Mouse (Mus musculus): ENCODE data around the gene Chchd3. TPM values are rescaled to one million over a fixed set of nuclear protein-coding genes. Genes with fewer than 3 reads are reported as not detected.

The Chchd3 gene
- total and polyA plus RNA-seq, 3 experiments: 205 to 243 TPM; not detected in 1

GRCm38 (mm10) chr6:32910692-32911091 lies 149.4 kb downstream of the Chchd3 start:
- no peaks in the 10 kb centered on the region for H3K4me1 ChIP-seq (ENCODE audit: control insufficient read depth in 1 of 2, insufficient read depth in 2 of 2, low read length in 2 of 2)
- H3K36me3 ChIP-seq (ENCODE audit: control insufficient read depth in 1 of 2, insufficient read depth in 2 of 2, low read length in 2 of 2): no peaks in the 10 kb centered on the region; a peak in 2 of 4 replicates
- no peaks in the 10 kb centered on the region for H3K79me2 ChIP-seq (ENCODE audit: control insufficient read depth, insufficient read depth, low read length, poor library complexity)
- no peak overlapping the region for H3K9ac ChIP-seq (ENCODE audit: control insufficient read depth, low read depth, low read length, poor library complexity, severe bottlenecking)
- no peak overlapping the region for H3K27ac ChIP-seq (ENCODE audit: control insufficient read depth, low read depth, low read length)
- no peaks in the 10 kb centered on the region for H3K27me3 ChIP-seq (ENCODE audit: control insufficient read depth in 1 of 2, insufficient read depth in 2 of 2, low read length in 2 of 2)
- no peak overlapping the region for H3K4me3 ChIP-seq (ENCODE audit: control insufficient read depth in 1 of 2, insufficient read depth in 1 of 2, low read depth in 2 of 2, low read length in 2 of 2)
- DNase-seq (ENCODE audit: low read depth, low spot score): no peak
- no peaks in the 10 kb centered on the region for H3K9me3 ChIP-seq (replicated peaks; ENCODE audit: insufficient read depth, low read length)
- TF ChIP-seq ZC3H11A (IDR thresholded peaks at IDR 0.05; ENCODE audit: low read depth, low read length): no peak
- TF ChIP-seq ETS1 (IDR thresholded peaks at IDR 0.05; ENCODE audit: low read depth, low read length): no peak
- no peak for TF ChIP-seq GATA1 (IDR thresholded peaks at IDR 0.05; ENCODE audit: low read depth, low read length)
- no peak for TF ChIP-seq MAZ (IDR thresholded peaks at IDR 0.05; ENCODE audit: low read depth, low read length)
- no peak for TF ChIP-seq E2F4 (IDR thresholded peaks at IDR 0.05; ENCODE audit: borderline replicate concordance, low read depth, low read length)
- TF ChIP-seq POLR2A (IDR thresholded peaks at IDR 0.05; ENCODE audit: control insufficient read depth in 1 of 2, insufficient read depth in 1 of 2, low read depth in 1 of 2, low read length in 2 of 2, poor library complexity in 1 of 2): no peak
- TF ChIP-seq NELFE (IDR thresholded peaks at IDR 0.05; ENCODE audit: low read depth, low read length): no peak
- TF ChIP-seq JUND (IDR thresholded peaks at IDR 0.05; ENCODE audit: low read depth, low read length): no peak
- no peak for TF ChIP-seq POLR2AphosphoS2 (IDR thresholded peaks at IDR 0.05; ENCODE audit: low read length)
- TF ChIP-seq MAFK (IDR thresholded peaks at IDR 0.05; ENCODE audit: borderline replicate concordance, low read depth, low read length): no peak
- TF ChIP-seq TBP (IDR thresholded peaks at IDR 0.05; ENCODE audit: low read depth, low read length): no peak
- TF ChIP-seq ELF1 (IDR thresholded peaks at IDR 0.05; ENCODE audit: low read depth, low read length): no peak
- no peak for TF ChIP-seq EP300 (IDR thresholded peaks at IDR 0.05; ENCODE audit: low read depth in 1 of 2, low read length in 2 of 2)
- TF ChIP-seq USF2 (IDR thresholded peaks at IDR 0.05; ENCODE audit: borderline replicate concordance in 1 of 2, insufficient read depth in 1 of 2, low read depth in 1 of 2, low read length in 2 of 2): no peak

GRCm38 (mm10) chr6:32899061-32899460 lies 161.0 kb downstream of the Chchd3 start:
- DNase-seq (ENCODE audit: low read depth, low spot score): no peak
- Histone ChIP-seq H3K9ac (ENCODE audit: control insufficient read depth, low read depth, low read length, poor library complexity, severe bottlenecking) (no peak overlapping the region), H3K36me3 (ENCODE audit: control insufficient read depth in 1 of 2, insufficient read depth in 2 of 2, low read length in 2 of 2) (peaks cover 0 to 2% of the 10 kb centered on the region in 2 experiments; a peak in 2 of 4 replicates), H3K79me2 (ENCODE audit: control insufficient read depth, insufficient read depth, low read length, poor library complexity) (0 out of 2 replicates have a peak, but pooled peaks cover 1% of the 10 kb centered on the region), H3K9me3 (replicated peaks; ENCODE audit: insufficient read depth, low read length) (no peaks in the 10 kb centered on the region), H3K4me3 (ENCODE audit: control insufficient read depth in 1 of 2, insufficient read depth in 1 of 2, low read depth in 2 of 2, low read length in 2 of 2) (no peak overlapping the region), H3K27ac (ENCODE audit: control insufficient read depth, low read depth, low read length) (no peak overlapping the region), H3K4me1 (ENCODE audit: control insufficient read depth in 1 of 2, insufficient read depth in 2 of 2, low read length in 2 of 2) (peaks cover 1 to 3% of the 10 kb centered on the region in 2 experiments; a peak in 2 of 4 replicates), H3K27me3 (ENCODE audit: control insufficient read depth in 1 of 2, insufficient read depth in 2 of 2, low read length in 2 of 2) (no peaks in the 10 kb centered on the region)
- TF ChIP-seq UBTF (IDR thresholded peaks at IDR 0.05; ENCODE audit: borderline replicate concordance, insufficient read depth, low read depth, low read length) (no peak), E2F4 (IDR thresholded peaks at IDR 0.05; ENCODE audit: borderline replicate concordance, low read depth, low read length) (no peak), USF1 (IDR thresholded peaks at IDR 0.05; ENCODE audit: low read depth, low read length) (no peak), MEF2A (IDR thresholded peaks at IDR 0.05; ENCODE audit: extremely low read depth, insufficient replicate concordance, low read depth, low read length, poor library complexity, severe bottlenecking) (no peak), TCF12 (IDR thresholded peaks at IDR 0.05; ENCODE audit: low read depth, low read length) (no peak), BHLHE40 (IDR thresholded peaks at IDR 0.05; ENCODE audit: borderline replicate concordance, low read depth, low read length) (no peak), MAX (IDR thresholded peaks at IDR 0.05; ENCODE audit: low read length) (no peak), HCFC1 (IDR thresholded peaks at IDR 0.05; ENCODE audit: low read depth, low read length) (no peak), MYC (IDR thresholded peaks at IDR 0.05; ENCODE audit: low read depth, low read length) (no peak), CHD2 (IDR thresholded peaks at IDR 0.05; ENCODE audit: low read length) (no peak), ELF1 (IDR thresholded peaks at IDR 0.05; ENCODE audit: low read depth, low read length) (no peak), SIN3A (IDR thresholded peaks at IDR 0.05; ENCODE audit: low read length) (no peak), RCOR1 (IDR thresholded peaks at IDR 0.05; ENCODE audit: low read depth, low read length) (no peak), ZC3H11A (IDR thresholded peaks at IDR 0.05; ENCODE audit: low read depth, low read length) (no peak), KAT2A (conservative IDR thresholded peaks at IDR 0.05; ENCODE audit: low read depth, low read length) (no peak), MAZ (IDR thresholded peaks at IDR 0.05; ENCODE audit: low read depth, low read length) (no peak), NELFE (IDR thresholded peaks at IDR 0.05; ENCODE audit: low read depth, low read length) (no peak), MYB (IDR thresholded peaks at IDR 0.05; ENCODE audit: low read depth, low read length) (no peak), ZKSCAN1 (IDR thresholded peaks at IDR 0.05; ENCODE audit: low read depth, low read length) (no peak), POLR2A (IDR thresholded peaks at IDR 0.05; ENCODE audit: control insufficient read depth in 1 of 2, insufficient read depth in 1 of 2, low read depth in 1 of 2, low read length in 2 of 2, poor library complexity in 1 of 2) (no peak)
